Mouse (Mus musculus) v-Abl transformed pro-B cells (cell line): ENCODE data around the gene Abhd16a.

Experiments used
- in situ Hi-C, 2 experiments: fragments of 400-800 bp; cut with MboI; formaldehyde crosslinking; loops; one replicate each; pipeline ENCODE4 v1.15.1; 2025; ENCODE audit not compliant: unreplicated experiment in 2 of 2

Abhd16a gene

GRCm38 (mm10) chr17:35088825-35089644 is at the start of gene Abhd16a:
Gene Abhd16a, plus strand, starts transcription at chr17:35089263.
- in situ Hi-C loops: loop anchor here in 1 of 2 experiments (25.0 kb wide), 1 partner anchor 227 kb away; the partner anchor contains the start of genes Cfb, Nelfe and Skiv2l

GRCm38 (mm10) chr17:35043794-35044193 is 45.3 kb upstream of the Abhd16a start:
- in situ Hi-C loops: no loop called here

GRCm38 (mm10) chr17:35044904-35045806 is 43.9 kb upstream of the Abhd16a start:
- in situ Hi-C loops: no loop called here

DNA sequence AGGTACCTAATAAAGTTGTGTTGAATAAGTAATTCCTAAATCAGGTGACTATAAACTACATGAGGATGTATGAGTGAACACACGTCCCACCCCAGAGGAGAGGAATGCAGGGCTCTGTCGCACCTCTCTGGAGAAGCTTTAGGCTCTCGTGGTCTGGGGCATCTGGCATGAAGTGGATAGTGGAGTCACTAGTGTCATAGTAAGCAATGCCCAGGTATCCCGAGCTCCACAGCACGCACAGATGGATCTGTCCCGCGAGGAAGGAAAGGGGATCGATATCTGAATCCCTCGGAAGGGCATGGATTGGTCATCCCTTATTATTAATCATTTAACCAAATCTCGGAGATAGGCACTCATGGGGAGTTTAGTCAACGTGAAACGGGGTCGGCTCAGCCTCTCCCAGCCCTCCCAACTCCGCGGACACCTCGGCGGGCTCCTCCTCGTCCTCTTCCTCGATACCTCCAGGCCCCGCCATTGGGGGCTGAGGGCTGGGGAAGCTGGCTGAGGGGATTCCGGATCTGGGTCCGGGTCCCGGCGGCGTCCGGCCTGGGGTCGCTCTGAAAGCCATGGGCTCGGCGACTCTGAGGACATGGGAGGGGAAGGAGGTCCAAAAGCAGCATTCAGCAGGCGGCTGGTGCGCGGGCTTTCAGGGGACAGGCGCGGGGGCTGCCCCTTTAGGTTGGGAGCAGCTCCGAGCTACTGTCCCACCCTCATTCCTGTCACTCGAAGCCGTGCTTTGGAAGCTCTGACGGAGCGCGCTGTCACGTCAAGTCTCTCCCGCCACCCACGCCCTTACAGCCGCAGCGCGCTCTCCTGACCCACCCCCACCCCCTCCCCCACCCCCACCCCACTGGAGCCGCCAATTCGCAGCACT is 43.0 kb upstream of the Abhd16a start:
- in situ Hi-C loops: no loop called here

DNA sequence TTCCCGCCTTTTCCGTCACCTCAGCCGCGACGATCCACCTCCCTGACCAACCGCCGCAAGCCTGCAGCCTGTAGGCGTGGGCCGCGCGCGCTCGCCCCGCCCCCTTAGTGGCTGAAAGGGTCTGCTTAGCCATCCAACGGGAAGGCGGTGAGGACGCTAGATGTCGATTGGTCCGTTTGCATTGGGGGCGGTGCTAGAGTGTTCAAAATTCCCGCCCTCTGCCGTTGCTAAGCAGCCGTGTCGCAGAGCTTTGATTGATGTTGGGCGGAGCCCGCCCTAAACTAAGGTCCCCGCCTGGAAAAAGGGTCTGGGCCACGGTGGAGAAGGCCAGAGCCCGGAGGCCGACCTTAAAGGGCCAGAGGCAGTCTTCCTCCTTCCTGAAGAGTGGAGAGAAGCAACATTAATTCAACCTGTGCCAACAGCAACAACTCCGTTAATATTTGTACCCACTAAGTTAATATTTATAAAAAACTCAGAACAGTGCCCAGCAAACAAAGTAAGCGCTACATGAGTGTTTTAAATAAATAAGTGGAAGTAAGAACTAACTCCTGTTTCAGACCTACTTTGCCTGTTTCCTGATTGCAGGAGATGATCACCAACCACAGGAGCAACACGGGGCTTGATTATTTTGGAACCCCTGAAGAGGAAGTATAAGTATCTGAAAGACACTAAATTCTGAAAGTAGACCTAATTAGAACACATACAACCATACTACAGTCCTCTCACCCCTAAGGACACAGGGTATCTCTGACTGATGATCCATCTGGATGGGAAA is 42.2 kb upstream of the Abhd16a start, which contains the start of gene Msh5:
Gene Msh5 (minus strand): TSS at position 65 of the 775 bp plus-strand sequence.
- in situ Hi-C loops: no loop called here

GRCm38 (mm10) chr17:35047688-35048087 is 41.4 kb upstream of the Abhd16a start:
- in situ Hi-C loops: no loop called here

GRCm38 (mm10) chr17:35048149-35048931 is 40.7 kb upstream of the Abhd16a start:
- in situ Hi-C loops: no loop called here

DNA sequence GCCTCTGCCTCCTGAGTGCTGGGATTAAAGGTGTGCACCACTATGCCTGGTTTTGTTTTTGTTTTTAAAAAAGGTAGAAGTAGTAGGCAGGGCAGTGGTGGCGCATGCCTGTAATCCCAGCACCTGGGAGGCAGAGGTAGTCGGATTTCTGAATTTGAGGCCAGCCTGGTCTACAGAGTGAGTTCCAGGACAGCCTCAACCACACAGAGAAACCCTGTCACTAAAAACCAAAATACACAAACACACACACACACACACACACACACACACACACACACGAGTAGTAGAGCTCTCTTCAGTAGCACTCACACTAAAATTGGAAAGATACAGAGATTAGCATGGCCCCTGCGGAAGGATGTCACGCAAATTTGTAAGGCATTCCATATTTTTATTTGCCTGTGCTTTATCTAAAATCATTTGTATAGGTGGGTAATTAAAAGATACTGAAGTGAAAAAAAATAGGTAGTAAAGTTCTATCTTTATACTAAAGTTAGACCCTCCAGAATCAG is 40.1 kb upstream of the Abhd16a start:
- in situ Hi-C loops: no loop called here

DNA sequence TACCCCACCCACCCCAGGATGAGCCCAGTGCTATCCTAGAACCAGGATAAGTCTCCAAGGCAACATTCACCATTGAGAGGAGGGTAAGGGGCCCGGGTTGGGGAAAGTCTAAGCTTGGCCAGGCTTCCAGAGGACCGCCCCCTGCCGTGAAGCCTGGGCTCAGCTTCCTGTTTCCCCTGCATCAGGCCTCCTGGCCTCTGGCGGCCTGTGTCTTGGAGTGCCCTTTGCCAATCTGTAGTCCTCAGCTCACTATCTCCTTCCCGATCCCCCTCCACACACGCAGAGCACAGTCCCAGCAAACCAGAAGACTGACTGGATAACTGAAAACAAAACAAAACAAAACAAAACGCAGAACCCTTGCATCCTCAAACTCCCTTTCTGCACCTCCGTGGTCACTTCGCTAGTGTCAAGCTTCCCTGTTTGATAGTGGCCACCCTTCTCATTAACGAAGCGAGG is 39.5 kb upstream of the Abhd16a start, which contains the start of gene Clic1:
Gene Clic1 (plus strand): TSS at position 406 of the 456 bp plus-strand sequence.
- in situ Hi-C loops: no loop called here

DNA sequence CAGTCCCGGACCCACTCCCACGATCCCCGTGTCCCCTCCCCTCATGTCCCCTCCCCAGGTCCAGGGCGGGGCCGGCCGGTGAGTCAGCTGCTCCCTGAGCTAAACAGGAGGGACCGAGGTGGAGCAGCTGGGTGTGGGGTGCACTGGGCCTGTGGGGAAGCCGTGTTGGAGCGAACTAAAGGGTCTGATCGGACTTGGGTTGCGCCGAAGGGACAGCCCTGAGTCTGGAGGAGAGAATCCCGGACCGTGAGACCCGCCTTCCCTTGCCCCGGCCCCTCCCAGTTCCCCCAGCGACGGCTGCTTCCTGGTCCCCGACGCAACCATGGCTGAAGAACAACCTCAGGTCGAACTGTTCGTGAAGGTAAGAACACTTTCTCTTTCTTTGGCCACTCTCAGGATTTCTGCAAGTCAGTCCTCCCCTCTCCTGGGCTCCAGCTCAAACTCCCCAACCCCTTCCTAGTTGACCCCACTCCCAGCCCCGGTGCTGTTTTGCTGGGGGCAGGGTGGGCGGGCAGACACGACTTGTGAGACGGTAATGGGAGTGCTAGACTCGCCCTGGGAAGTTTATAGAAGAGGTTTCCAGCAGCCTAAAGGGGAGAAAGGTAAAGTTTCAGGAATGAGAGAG is 38.8 kb upstream of the Abhd16a start:
- in situ Hi-C loops: no loop called here

- in situ Hi-C loops: no loop called here
Measured at GRCm38 (mm10) chr17:35051156-35052086, 37.6 kb upstream of the Abhd16a start.

- in situ Hi-C loops: no loop called here
Measured at GRCm38 (mm10) chr17:35052271-35052798, 36.7 kb upstream of the Abhd16a start.

- in situ Hi-C loops: loop anchor here in 1 of 2 experiments (5.0 kb wide), 1 partner anchor 34 kb away; no protein-coding TSS in a partner anchor
Measured at GRCm38 (mm10) chr17:35055691-35056495, 33.2 kb upstream of the Abhd16a start.

DNA sequence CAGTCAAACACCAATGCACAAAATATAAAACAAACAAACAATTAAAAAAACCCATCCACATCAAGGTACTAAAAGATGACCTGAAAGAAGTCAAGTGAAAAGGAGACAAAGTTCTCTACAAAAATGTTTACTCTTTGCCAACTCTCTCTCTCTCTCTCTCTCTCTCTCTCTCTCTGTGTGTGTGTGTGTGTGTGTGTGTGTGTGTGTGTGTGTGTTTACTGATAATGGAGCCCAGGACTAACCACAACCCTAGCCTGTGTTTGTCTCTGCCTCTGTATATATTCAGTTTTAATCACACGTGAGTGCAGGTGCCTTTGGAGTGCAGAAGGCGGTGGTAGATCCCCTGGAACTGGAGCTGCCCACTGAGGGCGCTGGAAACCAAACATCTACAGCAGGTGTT is 32.0 kb upstream of the Abhd16a start:
- in situ Hi-C loops: loop anchor here in 1 of 2 experiments (5.0 kb wide), 1 partner anchor 35 kb away; no protein-coding TSS in a partner anchor

GRCm38 (mm10) chr17:35058316-35058715 is 30.7 kb upstream of the Abhd16a start:
- in situ Hi-C loops: loop anchor here in 1 of 2 experiments (5.0 kb wide), 1 partner anchor 36 kb away; no protein-coding TSS in a partner anchor
